Mouse (Mus musculus): Measurements from ENCODE around the gene Kcnf1.
A peak's percentile ranks its signal among the peaks of the same experiment; 100 is the strongest.

The Kcnf1 gene

DNA sequence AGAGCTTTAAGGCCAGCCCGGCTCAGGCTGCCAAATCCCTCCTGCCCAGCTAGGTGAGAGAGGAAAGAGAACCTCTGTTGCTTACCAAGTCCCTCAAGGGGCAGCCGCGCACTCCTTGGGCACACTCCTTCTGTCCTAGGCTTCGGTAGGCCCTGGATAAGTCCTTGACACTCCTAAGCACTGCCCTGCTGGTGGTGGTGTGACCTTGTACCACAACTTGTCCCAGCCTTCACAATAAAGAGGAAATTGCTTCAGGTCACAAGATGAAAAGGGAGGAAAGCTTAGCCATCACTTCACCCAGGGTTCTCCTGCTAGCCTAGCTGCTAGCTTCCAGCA, at the start of gene Kcnf1:
Gene Kcnf1 (minus strand): TSS at position 132 of the 336 bp plus-strand sequence.
- no peak for DNase-seq (ENCODE audit: low spot score in 2 of 2)

DNA sequence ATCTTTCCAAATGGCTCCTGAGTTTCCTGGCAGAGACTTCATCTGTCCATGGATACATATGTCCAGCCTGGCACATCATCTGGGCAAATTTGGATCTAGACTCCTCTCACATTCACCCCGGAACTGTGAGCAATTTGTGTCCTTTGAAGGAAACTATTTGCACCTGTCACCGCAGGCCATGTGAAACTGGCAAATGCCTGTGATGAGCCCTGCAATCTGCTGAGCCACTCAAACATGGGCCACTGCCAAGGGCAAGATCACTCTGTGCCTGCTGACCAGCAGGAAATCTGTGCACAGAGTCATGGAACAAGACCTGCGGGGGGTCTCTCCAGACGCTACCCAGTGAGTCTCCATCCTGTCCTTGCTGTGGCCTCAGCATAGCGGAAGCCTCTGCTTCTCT, 48.3 kb upstream of the Kcnf1 start:
- DNase-seq (ENCODE audit: low spot score in 2 of 2) = no peak

DNA sequence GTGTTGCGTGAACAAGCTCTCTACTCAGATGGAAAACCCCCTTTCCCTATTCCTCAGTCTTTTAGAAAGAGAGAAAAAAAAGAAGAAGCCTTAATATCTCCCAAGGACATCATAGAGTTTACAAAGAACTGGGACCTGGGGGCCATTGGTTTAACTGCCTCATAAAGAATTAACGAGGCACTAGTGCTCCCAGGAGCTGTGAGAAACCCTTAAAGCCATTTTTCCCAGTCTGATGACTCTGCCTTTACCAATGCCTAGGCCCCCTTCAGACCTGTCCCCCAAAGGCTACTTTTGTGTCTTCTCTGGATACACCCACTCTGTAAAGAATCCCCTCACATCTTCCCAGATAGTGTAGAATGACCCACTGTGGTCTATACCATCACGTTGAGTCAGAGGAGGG, 46.4 kb upstream of the Kcnf1 start:
- DNase-seq (ENCODE audit: low spot score in 2 of 2) = no peak

DNA sequence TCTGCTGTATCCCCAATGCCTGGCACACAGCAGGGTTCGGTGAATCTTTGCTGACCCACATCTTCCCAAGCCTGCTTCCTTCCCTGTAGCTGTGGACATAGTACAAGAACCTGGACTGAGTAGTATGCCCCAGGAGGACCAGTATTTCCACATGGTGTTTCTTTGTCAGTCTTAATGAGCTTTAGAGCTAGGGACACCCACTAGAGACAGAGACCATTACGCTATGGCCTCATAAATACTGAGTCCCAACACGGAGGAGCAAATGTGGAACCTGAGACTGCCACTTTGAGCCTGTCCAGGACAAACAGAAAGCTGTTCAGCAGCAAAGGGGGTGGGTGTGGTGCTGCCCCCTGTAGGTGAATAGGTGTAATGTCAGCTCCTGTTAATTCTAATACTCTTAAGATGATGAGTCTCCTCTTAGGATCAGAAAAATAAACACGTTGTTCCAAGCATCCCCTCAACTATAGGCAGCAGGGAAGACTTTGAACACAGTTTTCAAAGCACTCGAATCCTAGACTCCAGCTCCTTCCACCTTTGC, 45.3 kb upstream of the Kcnf1 start:
- DNase-seq (ENCODE audit: low spot score in 2 of 2) = no peak

DNA sequence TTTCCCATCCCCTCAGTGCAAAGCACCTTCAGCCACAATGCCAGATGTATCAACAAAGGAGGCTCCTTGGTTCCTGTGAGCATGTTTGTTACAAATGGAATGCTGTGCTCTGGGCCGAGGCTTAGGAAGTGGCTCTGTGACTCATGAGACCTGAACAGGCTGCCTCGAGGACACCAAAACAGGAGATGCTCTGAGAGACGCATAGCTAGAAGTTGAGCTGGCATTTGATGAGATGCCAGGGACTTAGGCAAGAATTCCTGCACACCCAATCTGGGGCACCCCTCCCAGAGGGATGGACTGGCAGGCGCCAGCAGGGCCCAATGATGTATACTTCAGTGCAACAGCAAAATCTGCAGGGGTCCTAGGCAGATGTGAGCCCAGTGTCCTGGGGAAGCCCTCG, 43.9 kb upstream of the Kcnf1 start:
- DNase-seq (ENCODE audit: low spot score in 2 of 2) = no peak

DNA sequence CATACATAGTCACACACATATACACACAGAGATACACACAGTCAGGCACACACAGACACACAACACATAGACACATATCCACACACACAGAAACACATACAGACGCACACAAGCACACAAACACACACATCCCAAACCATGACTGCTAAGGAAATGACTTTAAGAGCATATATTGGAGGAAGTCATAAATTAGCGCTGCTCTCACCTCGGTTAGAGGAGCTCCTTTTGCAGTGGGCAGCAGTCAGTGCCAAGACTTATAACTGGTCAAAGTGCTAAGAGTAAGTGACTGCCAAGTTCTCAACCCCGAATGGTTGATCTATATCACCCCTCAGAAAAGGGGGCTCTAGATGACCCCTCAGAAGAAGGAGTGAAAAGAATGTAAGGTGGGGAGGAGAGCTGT, 42.4 kb upstream of the Kcnf1 start:
- no peak for DNase-seq (ENCODE audit: low spot score in 2 of 2)

DNA sequence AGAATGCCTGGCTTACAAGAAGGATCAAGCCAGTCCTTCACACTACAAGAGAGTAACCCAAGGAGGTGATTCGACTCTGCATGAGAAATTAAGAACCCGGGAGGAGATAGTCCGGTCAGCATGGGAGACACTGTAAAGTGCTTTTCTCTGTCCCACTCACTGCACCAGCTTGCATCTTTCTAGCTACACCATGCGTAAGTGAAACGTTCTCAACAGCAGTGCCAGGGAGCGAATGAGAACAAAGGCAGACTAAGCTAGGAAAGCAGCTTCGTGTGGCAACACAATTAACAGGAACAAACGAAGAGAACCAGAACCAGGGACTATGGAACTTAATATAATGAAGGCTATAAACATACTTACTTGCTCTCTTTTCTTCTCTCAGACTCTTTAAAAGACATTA, 41.7 kb upstream of the Kcnf1 start:
- no peak for DNase-seq (ENCODE audit: low spot score in 2 of 2)

DNA sequence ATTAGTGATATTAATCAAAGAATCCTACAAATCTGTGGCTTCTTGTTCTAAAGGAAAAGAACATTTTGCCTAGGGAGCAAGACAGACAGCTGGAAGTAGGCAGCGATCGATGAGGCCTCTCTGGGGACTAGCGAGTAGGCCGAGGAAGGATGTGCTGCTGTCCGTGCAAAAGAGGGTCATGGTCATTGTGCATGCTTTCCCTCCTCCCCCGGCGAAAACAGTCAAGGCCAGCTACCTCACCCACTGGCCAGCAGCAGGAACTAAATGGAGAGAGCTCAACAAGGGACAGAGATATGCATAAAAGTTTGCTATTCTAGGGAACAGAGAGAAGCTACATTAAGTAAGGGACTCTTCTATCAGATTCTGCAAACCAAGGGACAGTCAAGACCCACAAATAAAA, 39.1 kb upstream of the Kcnf1 start:
- no peak for DNase-seq (ENCODE audit: low spot score in 2 of 2)

DNA sequence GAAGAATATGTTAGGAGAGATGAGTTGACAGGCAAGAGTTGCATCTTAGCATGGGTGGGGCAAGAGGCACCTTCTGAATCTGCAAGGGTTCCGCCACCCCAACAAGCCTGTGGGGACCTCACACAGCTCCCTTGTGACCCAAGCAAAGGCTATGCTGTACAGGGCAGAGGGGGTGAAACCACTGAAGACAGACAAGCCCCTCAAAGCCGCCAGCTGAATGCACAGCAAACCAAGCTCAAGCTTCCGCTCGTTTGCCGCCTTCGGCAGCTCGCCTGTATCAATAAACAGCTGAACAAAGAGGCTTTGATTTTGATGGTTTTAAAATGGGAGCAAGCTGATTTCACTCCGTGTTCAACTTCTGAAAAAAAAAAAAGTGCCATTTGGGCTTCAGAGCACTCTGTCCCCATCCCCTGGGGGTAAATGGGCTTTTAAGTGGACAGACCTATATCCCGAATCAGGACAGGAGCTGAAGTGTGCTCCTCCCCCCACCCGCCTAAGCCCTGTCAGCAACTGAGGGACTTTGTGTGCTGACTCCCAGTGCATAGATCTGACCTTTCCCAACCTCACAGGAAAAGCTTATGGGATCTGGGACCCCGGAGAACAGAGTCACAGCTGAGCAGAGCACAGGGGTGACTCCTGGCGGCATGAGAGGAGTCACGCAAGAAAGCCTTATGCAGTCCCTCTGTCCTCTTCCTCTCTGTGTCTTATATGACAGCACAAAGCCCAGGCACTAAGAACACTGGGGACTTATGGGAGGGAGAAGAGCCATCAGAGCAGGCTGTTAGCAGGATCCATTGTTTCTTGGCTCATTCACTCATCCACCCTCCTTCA, 26.0 kb upstream of the Kcnf1 start:
- no peak for DNase-seq (ENCODE audit: low spot score in 2 of 2)

DNA sequence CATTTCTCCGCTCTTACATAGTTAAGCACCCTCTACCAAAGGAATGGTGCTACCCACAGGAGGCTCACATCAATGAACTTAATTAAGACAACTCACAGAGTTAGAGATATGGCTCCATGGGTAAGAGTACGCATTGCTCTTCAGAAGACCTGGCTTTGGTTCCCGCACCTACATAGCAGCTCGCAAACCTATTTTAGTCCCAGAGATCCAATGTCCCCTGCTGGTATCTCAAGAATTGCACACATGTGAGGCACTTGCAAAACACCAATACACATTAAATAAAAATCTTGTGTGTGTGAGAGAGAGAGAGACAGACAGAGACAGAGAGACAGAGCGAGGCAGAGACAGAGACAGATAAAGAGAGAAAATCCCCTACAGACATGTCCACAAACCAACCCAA, 21.9 kb upstream of the Kcnf1 start:
- DNase-seq (ENCODE audit: low spot score in 2 of 2) = no peak

DNA sequence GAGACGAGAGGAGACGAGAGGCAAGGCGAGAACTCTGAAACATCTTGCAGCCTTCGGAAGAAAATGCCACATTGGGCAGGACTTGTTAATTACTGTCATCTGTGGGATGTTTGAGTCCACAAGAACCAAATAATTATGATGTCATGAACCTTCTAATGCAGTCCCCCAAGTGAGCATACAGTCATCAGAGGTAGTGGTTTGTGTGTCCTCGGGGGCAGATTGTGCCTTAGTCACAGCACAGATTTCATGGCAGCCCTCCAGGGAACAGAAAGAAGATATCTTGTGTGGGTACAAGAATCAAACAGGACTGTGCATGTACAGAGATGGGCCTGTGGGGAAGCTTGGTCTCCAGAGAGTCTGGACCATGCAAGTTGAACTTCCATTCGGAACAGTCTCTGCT, 17.5 kb upstream of the Kcnf1 start:
- DNase-seq (ENCODE audit: low spot score in 2 of 2) = no peak

DNA sequence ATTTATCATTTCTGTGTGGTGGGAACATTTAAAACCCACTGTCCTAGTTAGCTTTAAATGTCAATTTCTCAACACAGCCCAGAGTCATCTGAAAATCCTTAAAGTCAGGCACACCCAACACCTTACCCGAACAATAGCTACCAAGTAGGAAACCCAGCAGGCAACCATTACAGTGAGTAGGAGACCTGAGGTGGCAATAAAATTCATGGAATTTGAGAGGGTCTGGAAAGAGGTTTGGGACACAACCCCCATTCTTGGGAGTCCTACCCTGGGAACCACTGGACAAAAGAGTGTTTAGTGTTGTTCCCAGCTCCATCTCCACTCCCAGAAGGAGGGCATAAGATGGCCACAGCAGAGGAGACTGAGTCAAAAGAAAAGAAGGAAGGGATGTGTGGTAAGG, 16.6 kb upstream of the Kcnf1 start:
- DNase-seq (ENCODE audit: low spot score in 2 of 2) = no peak

DNA sequence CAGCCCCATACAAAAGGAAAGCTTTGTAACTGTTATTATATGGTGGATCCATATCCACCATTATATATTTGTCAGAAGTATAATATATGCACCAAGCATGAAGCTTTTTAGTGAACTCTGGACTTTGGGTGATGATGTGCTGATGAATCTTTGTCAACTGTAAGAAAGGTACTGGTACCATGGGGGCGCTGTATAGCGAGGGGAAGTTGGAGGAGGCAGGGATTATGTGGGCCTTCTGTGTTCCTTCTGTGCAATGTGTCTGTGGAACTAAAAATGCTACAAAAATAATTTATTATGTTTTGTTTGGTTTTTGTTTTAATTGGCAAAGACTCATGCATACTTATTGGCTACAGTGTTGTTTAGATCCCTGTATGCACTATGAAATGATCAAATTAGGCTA, 16.2 kb upstream of the Kcnf1 start:
- no peak for DNase-seq (ENCODE audit: low spot score in 2 of 2)

DNA sequence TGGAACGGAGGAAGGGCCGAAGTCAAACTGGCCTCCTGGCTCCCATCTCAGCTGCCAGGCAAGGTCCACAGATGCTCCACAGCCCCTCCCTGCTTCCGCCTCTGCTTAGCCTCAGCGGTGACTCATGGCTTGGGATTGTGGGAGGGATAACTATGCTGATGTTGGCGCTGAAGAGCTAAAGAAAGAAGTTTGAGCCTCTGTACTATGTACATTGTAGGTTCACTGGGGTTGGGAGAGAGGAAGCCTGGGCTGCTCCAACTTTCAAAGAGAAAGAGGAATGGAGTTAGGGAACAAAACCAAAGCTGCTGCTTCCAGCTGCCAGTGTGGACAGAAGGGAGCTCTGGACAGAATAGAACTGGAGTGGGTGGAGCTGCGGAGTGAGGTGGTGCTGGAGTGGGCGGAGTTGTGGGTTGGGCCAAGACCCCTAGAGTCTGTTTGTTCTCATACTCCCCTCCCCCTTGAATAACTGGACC, 7.7 kb upstream of the Kcnf1 start:
- DNase-seq (ENCODE audit: low spot score in 2 of 2) = no peak

DNA sequence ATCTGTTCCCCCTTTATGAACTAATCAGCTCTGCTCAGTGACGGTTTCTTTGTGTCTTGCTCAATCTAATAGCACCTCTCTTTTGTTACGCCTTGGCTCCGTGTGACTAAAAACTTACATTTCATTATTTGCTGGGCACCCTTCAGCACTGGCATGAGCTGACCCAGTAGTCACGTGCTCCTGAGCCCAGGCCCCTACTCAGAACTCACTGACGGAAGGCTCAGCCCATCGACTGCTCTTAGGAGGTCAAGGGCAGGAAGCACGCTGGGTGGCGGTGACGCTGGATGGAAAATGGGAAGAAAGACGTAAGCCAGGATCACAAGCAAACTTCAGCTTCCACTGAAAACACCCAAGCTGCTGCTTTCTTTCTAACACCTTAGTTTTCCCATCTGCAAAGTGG, 7.1 kb upstream of the Kcnf1 start:
- no peak for DNase-seq (ENCODE audit: low spot score in 2 of 2)

DNA sequence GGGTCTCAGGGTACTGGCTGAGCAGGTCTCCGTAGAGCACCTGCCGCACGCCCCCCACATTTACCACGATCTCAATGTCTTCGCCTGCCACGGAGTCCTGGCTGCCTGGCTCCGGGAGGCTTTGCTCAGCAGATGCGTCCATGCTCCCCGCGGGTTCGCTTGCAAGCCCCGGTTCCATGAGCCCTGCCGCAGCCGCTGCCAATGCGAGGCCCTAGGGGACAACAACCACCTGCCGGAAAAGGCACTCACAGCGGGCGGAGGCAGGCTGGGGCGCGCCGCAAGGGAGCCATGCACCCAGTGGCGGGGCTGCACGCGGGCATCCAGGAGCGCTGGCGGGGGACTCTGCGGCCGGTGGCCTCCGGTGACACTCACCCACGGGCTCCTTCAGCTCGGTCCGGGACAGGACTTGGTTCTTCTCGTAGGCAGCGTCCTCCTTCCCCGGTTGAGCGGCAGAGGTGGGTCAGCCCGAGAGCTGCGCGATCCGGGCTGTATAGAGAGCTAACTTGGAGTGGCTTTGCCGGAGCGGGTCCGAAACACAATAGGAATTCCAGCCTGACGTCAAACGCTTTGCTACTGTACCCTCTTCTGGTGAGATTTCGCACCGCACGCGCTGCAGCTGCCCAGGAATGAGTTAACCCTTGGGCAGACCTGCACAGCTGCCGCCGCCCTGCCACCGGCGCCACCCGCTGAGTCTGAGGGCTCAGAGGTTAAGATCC, 489 bp downstream of the Kcnf1 start:
- peak in 1 of 2 experiments; percentile 63 for DNase-seq (ENCODE audit: low spot score in 2 of 2)

DNA sequence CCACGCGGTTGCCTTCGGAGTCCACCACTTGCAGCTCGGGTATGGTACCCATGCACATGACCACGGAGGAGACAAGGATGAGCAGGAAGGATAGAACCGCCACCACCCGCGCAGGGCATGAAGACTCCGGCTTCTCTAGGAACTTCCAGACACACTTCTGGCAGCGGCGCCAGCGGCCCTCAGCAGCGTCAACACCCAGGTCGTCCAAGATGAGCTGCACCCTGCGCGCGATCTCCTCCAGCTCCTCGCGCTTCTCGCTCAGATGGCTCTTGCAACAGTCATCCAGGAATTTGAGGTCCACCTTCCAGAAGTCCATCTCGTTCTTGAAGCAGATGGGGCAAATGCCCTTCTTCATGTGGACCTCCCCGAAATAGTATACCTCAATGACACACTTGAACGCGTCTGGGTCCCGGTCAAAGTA, 1.1 kb downstream of the Kcnf1 start:
- no peak for DNase-seq (ENCODE audit: low spot score in 2 of 2)

DNA sequence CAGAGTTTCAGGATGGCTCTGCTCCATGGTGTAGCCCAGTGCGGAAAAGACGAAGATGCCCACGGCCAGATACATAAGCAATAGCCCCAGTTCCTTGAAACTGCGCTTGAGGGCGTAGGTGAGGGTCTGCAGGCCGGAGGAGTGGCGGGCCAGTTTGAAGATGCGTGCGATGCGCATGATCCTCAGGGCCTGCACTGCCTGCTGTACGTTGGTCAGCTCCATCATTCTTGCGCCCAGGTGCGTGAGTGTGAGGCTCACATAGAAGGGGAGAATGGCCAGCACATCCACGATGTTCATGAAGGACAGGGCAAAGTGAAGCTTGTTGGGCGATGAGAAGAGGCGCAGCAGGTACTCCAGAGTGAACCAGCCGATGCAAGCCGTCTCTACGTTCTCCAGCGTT, 1.6 kb downstream of the Kcnf1 start:
- DNase-seq (ENCODE audit: low spot score in 2 of 2) = no peak

DNA sequence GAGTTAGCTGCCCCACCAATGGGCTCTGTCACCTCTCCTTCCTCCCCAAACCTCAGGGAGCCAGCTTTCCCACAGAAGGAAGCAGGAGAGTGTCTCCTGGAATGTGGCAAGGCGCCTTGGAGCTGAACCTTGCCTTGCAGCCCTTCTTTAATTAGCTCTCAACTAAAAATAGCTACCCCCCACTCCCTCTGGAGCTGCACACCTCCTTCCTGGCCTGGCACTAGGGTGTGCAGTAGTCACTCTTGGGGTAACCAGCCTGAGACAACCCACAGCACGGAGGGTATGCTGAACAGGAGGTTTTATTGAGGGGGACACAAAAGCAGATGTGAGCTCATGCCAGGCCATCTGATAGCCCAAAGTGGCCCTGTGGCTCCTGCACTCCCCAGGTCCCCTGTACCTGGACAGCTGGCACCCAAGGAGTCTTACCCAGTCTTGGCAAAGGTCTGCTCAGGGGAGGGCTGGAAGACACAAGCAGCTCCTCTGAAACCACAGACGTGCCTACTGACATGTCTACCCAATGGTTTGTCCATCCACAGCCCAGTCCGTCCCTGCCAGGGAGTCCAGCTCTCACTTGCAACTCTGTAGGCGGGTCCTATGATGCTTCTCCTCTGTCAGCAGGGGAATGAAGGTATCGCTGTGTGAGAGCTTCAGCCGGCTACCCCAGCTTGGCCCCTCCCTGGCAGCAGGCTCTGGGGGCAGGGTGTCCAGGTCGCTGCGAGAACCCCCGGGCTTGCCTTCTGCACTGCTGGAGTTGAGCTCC, 2.4 kb downstream of the Kcnf1 start:
- no peak for DNase-seq (ENCODE audit: low spot score in 2 of 2)

DNA sequence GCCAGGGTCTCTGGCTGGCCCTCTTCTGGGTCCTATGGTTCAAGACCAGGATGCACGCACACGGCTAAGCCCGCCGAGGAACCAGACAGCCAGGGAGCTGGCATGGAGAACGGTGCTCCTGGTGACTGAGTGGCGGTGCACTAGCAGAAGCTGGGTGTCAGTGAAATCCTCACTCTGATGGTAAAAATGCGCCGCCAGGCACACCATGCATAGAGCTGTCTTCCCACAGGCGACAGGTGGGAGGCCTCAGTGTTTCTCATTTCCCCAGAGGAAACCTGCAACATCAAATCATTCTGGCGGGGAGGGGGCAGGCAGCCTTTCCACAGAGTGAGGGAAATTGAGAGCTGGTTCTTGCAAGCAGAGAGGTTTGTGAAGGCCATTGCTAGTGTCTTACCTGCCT, 6.3 kb downstream of the Kcnf1 start:
- DNase-seq (ENCODE audit: low spot score in 2 of 2) = no peak

DNA sequence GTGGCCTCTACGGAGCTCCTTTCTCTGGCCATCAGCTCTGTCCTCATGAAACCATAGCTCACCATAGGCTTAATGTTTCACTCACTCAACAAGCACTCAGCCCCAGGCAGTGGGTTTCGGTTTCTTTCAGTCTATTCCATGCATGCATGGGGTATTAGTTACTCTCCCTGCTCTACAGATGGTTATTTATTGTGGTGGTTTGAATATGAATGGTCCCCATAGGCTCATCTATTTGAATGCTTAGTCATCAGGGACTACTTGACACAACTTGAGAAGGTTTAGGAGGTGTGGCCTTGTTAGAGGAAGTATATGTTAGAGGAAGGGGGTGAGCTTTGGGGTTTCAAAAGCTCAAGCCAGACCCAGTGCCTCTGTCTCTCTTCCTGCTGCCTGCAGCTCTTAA, 10.6 kb downstream of the Kcnf1 start:
- DNase-seq (ENCODE audit: low spot score in 2 of 2) = no peak

DNA sequence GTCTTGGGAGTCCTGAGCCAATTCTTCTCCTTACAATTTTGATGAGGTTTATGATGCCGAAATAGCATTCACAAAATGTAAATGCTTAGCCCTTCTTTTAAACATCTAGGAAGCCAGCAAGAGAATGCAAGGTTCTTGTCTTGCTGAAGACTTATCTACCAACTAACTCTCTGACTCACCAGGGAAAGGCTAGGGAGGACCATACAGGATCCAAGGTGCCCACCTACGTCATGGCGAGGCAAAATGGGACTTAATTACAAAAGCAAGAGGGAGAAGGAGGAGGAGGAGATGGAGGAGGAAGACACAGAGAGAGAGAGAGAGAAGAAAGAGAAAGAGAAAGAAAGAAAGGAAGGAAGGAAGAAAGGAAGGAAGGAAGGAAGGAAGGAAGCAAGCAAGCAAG, 12.7 kb downstream of the Kcnf1 start:
- DNase-seq (ENCODE audit: low spot score in 2 of 2) = no peak

All from spleen, postnatal 4 days (tissue).